Mouse (Mus musculus) 3T3-L1 (cell line): Measurements from ENCODE around the gene Sat1.

ENCODE experiments used
- DNase-seq: peaks from one replicate; pipeline ENCODE4 v3.0.0-alpha.2; 2015; ENCODE audit warnings: low read depth, low spot score

The Sat1 gene

DNA sequence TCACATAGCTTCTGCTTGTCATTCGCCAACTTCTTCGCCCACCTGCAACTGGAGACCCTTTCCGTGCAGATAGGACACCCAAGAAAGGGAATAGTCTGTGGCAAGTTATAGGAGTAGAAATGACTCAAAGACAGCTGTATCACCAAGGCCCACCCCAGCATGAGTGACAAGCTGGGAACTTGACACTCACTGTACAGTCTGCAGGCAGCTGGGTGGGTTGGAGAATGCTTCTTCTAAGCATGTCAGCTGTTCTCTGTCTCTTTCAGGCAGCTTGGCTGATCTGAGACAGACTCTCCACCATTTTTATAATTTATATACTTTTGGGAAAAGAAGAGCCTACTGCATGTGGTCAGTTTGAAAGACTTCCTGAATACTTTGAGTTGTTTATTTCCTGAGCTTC lies 48.6 kb downstream of the Sat1 start:
- DNase-seq: no peak

DNA sequence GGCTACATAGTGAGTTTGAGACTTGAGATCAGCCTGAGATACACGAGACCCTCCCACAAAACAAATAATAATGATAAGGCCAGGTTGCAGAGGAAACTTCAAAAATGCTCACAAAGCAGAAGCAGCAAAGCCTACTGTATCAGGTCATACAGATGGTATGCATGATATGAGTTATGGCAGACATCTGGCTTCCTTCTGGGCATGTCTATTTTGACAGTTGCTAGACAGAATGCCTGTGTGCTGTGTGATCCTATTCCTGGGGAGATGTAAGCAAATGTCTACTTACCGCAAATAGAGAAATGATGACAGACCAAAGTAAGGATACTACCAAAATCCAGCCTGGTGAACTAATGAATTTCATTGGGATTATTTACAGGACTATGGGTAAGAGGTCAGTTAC lies 49.9 kb downstream of the Sat1 start:
- DNase-seq: no peak

DNA sequence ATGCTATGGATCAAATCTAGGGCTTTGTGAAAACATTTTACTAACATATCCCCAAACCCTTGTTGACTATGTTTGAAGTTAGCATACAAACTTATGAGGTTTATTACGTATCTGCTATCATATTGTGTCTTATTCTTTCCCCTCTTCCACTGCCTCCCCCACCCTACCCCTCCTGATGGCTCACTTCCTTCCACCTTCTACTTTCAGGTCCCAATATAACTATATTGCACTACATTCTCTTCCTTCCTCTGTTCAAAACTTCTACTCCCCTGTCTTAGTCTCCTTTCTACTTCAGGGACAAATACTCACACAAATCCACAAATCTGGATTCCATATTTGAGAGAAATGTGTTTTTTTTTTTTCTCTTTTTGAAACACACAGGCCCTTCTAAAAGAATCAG lies 52.7 kb downstream of the Sat1 start:
- no peak for DNase-seq
